Mouse (Mus musculus): ENCODE measurements around the gene Cab39l.
A peak's percentile ranks its signal among the peaks of the same experiment; 100 is the strongest.
"Not testable (repeated sequence)": the region's sequence is repeated elsewhere in the genome, so short reads cannot be mapped to it uniquely, and the experiment has no call there.

Cab39l gene

DNA sequence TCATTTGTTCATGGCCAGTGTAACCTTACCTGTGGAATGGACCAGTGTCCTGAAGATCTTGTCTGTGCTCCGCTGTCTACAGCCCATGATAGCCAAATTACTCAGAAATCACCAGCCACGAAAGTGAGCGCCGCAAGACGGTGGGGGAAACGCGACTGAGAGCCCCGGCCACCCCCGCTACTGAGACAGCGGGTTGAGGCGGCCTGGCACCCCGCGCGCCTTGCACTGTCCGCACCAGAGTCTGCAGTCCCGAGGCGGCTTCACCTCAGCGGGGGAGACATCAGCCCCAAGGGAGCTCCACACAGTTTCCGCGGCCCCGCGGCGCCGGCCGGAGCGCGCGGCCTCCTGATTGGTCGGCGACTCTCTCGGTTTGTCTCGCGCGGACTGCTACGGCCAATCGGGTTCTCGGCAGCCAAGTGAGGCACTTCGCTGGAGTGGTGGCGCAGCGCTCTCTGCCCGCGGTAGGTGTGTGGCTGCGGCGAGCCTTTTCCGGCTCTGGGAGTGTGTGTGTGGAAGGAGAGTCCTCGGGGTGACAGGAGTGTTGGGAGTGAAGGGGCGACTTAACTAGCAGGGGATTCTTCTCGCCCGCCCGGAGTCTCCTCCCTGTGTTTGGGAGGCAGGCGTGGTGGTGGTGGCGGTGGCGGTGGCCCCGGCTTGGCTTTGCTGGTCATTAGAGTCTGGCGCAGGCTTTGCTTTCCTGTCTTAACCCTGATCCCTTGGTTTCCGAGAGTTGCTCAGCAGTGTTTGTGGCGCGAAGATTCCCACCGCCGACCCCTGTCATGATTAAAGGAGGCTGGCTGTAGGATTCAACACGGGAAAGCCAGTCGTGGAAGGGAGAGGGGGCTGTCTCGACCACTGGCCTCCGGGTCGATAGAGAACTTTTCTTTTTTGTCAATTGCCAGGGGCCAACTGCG, at the start of gene Cab39l, which contains the start of gene Setdb2:
Cab39l (plus strand) TSS at position 415 of the 914 bp plus-strand sequence.
Setdb2 (minus strand) TSS at position 327 of the 914 bp plus-strand sequence.
- DNase-seq (ENCODE audit: low read depth, low spot score): peak; percentile 91

DNA sequence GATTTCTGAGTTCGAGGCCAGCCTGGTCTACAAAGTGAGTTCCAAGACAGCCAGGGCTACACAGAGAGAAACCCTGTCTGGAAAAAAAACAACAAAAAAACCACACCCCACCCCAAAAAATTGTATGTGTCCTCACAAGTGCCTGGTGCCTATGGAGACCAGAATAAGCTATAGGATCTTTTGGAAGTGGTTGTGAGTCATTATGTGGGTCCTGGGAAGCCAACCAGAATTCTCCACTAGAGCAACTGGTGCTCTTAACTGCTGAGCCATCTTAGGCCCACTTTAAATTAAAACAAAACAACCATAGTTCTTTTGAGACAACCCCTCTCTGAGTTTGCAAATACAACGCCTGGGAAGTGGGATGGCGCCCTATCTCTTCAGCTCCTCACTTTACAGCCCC, 45.5 kb upstream of the Cab39l start, which contains the start of gene Phf11c:
Phf11c (minus strand) TSS at position 101 of the 400 bp plus-strand sequence.
- no peak for DNase-seq (ENCODE audit: low read depth, low spot score)

DNA sequence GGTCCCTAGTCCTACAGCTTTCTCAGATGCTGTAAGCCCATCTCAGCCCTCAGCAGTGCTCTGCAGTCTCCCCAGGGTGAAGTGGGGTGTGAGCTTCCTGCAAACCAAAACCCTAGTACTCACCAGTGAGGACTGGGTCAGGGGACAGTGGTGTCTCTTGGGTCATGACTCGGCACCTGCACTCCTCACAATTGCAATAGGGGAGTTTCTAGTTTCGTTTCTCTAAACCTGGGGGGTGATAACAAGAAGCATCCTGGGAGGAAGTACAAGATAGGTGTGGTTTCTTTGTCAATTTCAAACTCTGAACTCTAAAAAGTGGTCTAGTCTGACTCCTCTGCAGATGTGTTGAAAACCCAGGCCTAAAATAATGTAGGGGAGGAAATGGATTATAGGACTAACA, 43.8 kb upstream of the Cab39l start:
- no peak for DNase-seq (ENCODE audit: low read depth, low spot score)

DNA sequence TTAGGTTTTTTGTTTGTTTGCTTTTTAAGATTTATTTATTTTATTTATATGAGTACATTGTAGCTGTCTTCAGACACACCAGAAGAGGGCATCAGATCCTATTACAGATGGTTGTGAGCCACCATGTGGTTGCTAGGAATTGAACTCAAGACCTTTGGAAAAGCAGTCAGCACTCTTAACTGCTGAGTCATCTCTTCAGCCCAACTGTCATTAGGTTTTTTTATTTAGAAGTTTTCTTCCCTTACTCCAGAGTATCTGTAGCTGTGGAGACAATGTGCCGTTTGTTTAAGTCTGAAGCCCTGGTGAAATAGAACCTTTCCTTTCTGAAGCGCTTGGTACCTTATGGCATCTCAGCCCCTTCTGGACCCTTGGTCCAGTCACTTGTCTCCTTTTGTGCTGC, 25.8 kb upstream of the Cab39l start:
- not testable (repeated sequence) for DNase-seq (ENCODE audit: low read depth, low spot score)

DNA sequence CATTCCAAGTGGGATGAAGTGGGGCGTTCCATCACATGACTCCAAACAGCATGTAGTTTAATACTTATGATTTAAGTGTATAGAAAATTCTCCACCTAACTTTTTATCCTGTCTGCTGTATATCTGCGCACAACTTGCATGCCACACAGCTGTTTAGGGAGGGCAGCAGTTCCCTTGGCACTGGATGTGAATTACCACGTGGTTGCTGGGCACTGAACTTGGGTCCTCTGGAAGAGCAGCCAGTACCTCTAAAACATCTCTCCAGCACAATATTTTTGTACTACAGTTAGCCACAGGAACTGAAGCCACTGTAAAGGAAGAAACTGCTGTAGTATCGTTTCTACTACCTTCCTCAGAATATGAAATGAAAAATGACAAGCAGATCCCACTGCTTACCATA, 22.6 kb upstream of the Cab39l start:
- DNase-seq (ENCODE audit: low read depth, low spot score): no peak

DNA sequence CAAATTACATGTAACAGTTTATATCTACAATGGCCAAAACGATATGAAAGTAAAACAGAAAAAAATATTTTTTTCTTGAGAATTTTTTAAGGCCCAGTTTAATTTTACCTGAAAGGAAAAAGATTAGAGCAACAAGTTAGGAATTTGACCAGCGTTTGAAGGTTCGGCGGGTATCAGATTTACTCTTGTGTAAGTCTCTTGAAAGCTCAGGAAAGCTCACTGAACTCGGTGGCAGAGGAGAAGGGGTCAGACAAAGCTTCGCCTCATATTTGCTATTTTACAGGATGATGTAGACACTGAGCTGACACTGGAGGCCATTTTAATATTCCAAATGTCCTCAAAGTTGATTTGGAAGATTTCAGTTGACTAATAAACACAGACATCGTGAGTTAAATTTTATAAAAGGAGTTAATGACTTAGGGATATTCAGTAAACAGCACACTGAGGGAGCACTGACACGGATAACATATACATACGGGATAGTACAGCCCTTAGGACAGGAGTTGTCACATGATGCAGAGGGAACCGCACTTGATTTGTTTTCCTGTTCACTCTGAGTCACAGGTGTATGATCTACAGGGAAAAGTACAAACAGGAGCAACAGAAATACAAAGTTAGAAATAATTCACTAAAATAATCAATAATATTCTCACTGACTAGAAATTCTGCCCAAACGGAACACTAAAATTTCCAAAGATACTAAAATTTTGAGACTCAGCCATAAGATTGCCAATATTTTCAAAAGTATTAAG, 17.7 kb upstream of the Cab39l start:
- DNase-seq (ENCODE audit: low read depth, low spot score): no peak

DNA sequence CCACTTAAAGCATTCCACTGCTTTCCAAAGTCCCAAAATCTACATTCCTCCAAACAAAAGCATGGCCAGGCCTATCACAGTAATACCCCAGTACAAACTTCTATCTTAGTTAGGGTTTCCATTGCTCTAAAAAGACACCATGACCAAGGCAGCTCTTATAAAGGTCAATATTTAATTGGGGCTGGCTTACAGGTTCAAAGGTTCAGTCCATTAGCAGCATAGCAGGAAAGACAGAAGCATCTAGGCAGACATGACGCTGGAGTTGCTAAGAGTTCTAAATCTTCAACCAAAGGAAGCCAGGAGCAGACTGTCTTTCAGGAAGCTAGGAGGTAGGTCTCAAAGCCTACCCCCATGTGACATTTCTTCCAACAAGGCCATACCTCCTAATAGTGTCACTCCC, 10.2 kb upstream of the Cab39l start:
- DNase-seq (ENCODE audit: low read depth, low spot score): no peak

DNA sequence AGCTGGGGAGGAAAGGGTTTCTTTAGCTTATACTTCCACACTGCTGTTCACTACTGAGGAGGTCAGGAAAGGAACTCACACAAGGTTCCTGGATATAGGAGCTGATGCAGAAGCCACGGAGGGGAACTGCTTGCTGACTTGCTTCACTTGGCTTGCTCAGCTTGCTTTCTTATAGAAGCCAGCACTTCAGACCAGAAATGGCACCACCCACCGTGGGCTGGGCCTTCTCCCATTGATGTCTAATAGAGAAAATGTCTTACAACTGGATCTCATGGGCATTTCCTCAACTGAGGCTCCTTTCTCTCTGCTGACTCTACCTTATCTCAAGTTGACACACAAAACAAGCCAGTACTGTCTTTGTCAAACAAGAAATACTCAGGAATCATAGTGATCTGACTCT, 6.9 kb upstream of the Cab39l start:
- DNase-seq (ENCODE audit: low read depth, low spot score): no peak

DNA sequence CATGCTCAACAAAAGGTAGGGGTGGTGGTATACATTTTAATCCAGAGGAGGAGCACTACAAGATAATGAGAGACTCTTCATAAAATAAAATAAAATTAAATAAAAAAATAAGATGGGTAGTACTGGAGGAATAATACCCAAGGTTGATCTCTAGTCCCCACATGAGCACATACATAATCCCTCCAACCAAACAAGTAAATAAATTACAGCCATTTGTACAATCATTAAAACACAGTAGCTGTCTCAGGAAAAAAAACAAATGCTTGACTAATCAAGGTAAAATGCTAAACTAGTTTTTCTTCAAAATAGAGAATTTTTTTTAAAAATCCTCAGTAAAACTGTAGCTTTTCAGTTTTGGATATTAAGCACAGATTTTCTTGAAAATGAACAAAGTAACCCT, 5.6 kb upstream of the Cab39l start:
- no peak for DNase-seq (ENCODE audit: low read depth, low spot score)

DNA sequence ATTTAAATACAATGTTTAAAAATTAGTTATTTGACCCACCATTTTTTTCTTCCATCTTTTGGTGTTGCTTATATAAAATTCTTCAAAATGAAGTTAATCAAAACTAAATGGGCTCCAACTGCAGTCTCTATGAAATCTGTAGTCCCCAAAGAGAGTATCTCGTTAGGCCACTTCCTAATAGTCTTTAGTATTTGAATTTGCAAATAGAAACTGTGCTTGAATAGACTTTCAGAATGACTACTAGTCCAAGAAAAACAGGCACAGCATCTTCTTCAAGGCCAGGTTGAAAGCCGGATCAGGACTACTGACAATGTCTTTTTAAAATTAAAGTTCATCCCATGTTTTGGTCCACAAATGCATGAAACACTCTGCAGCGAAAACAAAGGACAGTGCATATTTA, 3.4 kb upstream of the Cab39l start:
- DNase-seq (ENCODE audit: low read depth, low spot score): no peak

DNA sequence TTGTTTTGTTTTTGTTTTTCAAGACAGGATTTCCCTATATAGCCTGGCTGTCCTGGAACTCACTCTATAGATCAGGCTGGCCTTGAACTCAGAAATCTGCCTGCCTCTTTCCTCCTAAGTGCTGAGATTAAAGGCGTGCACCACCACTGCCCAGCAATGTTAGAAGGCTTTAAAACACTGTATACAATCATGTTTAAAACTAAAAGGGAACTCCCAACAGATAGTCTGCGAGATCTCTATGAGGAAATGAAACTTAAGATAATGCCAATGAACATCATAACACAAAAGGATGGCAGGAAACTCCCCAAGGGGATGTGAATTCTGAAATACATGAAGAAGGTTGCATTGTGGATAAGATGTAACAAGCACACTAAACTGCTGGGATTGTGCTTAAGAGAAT, 2.3 kb upstream of the Cab39l start:
- DNase-seq (ENCODE audit: low read depth, low spot score): no peak

DNA sequence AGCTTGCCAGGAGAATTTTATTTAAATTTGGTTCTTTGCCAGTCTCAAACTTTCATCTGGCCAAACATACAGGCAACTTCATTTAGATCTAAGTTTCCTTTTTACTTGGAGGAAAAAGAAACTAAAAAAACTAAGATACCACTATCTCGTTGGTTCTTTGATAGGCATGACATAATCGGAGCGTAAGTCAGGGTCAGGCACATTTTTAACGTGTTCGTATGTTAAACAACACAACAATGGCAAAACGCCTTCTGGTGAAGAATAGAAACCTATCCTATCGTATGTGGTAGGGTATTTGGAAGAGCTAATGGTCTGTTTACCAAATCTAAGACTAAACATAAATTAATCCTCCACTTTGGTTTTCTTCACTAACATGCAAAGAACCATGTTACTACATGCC, 733 bp upstream of the Cab39l start:
- no peak for DNase-seq (ENCODE audit: low read depth, low spot score)

DNA sequence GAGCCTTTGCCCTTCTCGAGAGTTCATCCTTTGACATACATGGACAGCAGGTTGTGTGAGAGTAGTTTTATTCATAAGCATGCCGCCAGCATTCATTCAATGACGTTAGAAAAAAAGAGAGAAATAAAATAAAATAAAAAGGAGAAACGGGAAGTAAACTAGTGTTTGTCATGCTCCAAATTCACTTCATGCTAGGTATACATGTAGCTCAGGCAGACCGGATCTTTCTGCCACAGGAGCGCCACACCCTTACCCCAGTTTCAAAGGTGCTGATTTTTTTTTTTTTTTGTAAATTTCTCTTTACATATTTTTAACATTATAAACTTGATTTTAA, 667 bp downstream of the Cab39l start:
- DNase-seq (ENCODE audit: low read depth, low spot score): no peak

DNA sequence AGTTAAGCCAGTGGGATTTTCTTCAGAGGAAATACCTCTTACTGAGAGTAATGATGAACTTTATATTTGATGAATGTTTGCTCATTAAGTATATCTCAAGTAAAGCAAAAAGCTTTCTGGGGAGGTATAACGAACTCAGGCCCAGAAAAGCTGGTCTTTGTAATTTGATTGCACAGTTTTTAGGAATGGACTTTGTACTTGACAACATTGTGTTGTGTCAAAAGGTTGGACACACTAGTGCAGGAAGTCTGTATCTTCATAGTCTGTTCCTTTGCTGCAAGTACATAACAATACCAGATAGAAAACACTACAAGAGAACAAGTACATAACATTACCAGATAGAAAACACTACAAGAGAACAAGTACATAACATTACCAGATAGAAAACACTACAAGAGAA, 4.6 kb downstream of the Cab39l start:
- DNase-seq (ENCODE audit: low read depth, low spot score): no peak

DNA sequence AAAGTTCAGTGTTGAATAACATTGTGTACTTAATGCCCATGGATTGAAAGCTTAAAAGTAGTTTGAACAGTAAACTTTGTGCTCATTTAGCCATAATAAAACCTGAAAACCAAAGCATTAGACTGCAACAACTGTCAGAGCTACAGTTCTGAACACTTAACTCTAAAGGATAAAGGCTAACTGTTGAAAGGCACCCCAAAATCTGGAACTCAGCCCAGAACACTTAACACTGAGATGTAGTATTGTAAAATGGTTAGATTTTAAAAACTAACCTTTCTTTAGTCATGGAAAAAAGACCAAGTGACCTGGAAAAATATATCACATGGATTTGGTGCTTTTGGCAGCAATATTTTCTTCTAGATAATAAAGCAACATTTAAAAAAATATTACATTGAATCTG, 7.2 kb downstream of the Cab39l start:
- DNase-seq (ENCODE audit: low read depth, low spot score): no peak

DNA sequence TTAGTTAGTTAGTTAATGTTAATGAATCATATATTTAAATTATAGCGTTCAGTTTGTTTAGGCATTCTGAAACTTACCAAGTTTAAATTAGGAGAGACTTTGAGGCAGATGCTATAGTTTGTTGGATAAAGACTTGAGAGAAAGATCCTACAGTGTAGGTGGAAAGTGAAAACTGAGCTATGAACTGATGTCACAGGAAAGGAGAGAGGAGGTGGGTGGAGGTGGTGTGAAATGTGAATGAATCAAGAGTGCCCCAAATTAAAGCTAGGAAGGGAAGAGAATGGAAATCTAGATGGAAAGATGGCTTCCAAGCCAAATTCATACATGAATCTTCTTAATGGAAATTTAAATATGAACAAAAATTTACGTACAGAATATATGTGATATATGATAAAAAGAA, 25.7 kb downstream of the Cab39l start:
- no peak for DNase-seq (ENCODE audit: low read depth, low spot score)

DNA sequence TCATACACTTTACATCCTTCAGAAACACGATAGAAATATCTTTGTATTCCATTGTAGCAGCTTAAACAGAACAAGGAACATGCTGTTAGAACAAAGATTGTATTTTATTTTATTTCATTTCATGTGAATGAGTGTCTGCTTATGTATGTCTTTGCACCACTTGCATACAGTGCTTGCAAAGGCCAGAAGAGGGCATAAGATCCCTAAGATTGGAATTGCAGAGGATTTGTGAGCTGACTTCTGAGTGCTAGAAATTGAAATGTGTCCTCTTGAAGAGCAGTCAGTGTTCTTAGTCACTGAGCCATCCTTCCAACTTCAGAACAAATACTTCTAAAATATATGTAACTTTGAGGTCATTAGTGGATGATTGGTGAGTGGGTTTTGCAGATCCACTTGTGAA, 27.0 kb downstream of the Cab39l start:
- no peak for DNase-seq (ENCODE audit: low read depth, low spot score)

DNA sequence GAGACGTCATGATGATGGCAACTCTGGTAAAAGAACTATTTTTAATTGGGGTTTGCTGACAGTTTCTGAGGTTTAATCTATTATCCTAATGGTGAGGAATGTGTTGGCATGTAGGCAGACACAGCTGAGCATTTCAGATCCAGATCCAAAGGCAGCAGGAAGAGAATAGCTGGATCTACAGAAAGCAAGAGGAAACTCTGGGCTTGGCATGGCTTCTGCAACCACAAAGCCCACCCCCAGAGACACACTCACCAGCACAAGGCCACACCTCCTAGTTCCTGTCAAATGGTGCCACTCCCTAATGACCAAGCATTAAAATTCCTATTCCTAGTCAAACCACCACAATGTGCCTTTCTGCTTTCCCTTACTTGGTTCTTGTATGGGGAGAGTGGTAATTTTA, 30.0 kb downstream of the Cab39l start:
- DNase-seq (ENCODE audit: low read depth, low spot score): peak; percentile 10

DNA sequence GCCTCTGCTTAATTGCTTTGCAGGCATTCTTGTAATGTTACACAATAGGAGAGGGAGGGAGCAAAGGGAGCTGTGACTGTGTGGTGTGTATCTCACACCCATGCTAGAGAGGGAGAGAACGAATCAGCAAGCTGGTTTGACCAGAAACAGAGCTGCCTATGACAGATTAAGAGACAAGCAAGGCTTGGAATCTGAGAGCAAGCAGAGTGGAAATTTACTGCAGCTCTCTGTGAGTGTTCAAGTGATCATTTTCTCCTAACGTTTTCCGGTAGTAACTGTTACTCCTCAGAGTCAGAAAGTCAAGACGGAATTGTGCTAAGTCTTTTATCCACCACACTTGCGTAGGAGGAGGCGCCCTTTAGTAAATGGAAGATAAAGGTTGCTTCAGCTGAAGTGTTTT, 37.9 kb downstream of the Cab39l start:
- peak; percentile 12 for DNase-seq (ENCODE audit: low read depth, low spot score)

DNA sequence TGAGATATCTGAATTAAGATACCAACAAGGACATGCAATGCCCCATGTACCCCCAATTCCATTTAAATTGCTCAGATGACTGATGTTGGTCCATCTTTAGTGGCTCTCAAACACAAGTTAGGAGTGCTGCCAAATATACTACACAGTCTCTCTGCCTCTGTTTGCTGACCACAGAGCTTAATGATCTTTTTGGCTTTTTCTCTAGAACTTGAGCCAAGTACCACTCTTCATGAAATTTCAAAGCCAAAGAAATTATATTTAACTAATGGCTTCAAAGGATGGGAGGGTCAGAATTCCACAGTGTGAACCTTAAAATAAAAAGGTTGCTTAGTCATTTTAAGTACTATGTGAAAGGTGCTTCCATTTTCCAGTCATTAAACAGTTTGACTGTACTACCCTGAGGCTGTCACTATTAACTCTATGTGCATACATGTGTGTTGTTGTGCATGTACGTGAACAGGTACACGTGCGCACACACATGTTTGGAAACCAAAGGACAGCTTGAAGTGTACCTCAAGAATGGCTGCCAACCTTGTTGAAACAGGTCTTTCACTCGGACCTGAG, 44.6 kb downstream of the Cab39l start:
- no peak for DNase-seq (ENCODE audit: low read depth, low spot score)

DNA sequence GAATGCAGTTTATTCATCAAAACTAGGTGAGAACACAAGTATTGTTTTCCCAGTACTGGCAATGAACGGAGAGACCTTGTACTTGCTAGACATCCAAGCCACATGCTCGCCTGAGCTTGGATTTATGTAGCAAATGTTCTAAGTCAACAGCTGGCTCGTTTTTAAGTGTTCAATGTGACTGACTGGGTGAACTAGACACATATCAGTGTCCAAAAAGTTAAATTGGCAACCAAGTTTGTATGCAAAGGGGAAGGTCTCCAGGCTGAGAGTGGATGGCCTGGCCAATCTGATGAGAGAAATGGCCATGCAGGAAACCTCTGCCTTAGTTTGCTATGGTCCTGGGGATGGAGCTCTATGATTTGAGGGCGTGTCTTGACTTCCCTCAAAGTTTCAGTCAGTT, 51.6 kb downstream of the Cab39l start:
- DNase-seq (ENCODE audit: low read depth, low spot score): no peak

DNA sequence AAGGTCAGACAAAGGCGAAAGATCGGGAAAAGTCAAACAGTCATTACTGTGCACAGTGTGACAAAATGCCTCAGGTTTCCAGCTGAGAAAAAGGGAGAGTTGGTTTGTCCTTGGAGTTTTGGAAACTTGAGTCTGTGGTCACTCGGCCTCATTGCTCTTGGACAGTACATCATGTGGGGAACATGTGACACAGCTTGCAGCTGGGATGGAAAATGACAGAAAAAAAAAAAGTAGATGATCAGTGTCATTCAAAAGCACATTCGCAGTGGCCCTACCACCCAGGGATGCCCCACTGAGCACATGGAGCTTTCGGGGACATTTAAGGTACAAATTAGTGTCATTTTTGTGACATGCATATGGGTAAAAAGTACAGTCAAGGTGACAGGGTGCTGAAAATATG, 57.2 kb downstream of the Cab39l start:
- DNase-seq (ENCODE audit: low read depth, low spot score): no peak

DNA sequence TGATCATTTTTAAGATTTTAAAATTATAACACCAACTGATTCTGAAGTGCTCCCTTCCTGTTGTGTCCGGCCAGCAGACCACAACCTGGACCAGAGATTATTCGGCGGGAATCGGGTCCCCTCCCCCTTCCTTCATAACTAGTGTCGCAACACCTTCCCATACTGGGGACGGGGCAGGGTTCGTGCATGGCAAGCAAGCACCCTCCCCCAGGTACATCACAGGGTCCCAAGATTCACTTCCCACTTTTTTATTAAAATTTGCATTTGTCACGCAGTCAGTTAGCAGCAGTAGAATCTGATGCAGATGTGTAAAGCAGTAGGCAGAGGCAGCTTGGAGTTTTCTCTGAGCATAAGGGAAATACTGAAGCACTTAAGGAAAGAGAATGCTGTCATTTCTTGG, 64.1 kb downstream of the Cab39l start:
- DNase-seq (ENCODE audit: low read depth, low spot score): no peak

All from skeletal muscle tissue, adult 2 months (tissue).